34 mouse cellular contexts compared by ENCODE assay signal in the genomic region with DNA sequence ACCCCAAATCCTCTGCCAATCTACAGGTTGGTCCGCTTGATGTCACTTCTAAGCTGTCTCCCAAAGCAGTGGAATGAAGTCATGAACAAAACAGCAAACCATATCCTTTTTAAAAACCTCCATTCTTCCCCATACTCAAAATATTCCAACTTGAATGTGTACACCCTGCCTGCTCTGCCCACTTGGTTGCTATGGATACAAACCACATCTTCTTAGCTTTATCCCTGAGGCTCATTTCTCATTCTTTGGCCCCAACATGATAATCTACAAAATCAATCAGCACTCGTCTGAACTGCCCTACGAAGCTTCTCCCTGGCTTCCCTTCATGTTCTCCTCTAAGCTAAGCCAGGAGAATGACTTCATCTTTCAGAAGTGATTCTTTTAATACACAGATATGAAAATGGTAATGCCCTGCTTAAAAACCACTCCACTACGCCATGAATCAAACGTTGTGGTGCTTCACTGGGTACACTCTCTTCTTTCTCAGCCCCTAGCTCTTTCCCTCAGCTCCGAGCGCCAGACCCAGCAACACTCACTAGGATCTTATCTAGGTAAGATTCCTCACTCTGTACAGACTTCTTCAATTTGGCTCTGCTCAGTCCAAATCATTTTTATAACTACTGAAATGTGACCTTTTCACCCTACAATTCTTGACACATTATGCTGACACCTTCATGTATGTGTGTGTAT.
A peak's percentile ranks its signal among the peaks of the same experiment; 100 is the strongest.
DNase-seq lines count a peak whose midpoint lies in the region; ATAC-seq and TF ChIP-seq lines count a peak whose summit lies in the region.
"Had no signal": no experiment of that assay in that cellular context is flagged by ENCODE, and none has a peak within 500 bp of the region (broad histone marks: within the 10 kb centered on the region; RNA-seq: fewer than 3 reads in every experiment).

No protein-coding gene starts in this region.

- no peak for DNase-seq in forebrain, postnatal 0 days
- no peak for DNase-seq in midbrain, embryonic 11.5 days (ENCODE audit: low spot score, missing footprints)
- DNase-seq in brain, embryonic 14.5 days (ENCODE audit: low read depth): peak; percentile 28
- DNase-seq in telencephalon, adult 2 months (ENCODE audit: low read depth, low spot score): peak; percentile 23
- DNase-seq in Muller cell, postnatal 12 days (ENCODE audit: inconsistent ontology term): no peak
- DNase-seq: adrenal gland, postnatal 10 days; cerebellum, adult 11-12 months; cerebellum, adult 9-11 months; gastrocnemius, adult 2 months; heart, adult 2 months; heart, postnatal 4 days; kidney, adult 8-10 months; kidney, postnatal 4 days; liver, embryonic 13.5 days; lung, adult 18-20 months; lung, postnatal 10 days; right cerebral cortex, postnatal 14 days; thymus, adult 18-20 months; thymus, postnatal 25 days had no signal

- WGBS in forebrain, postnatal 0 days: 70% methylated on average over 7 of the region's 7 CpGs
- WGBS in forebrain, embryonic 15.5 days: 78% methylated on average over 7 of the region's 7 CpGs
- 66% methylated on average over 7 of the region's 7 CpGs for WGBS in midbrain, embryonic 12.5 days
- 77% methylated on average over 7 of the region's 7 CpGs for WGBS in midbrain, embryonic 11.5 days

- TF ChIP-seq POLR2A in brain, embryonic 14.5 days (IDR thresholded peaks at IDR 0.05; ENCODE audit: borderline replicate concordance, extremely low read depth, insufficient read depth, insufficient read length, poor library complexity, severe bottlenecking): no peak

- H3K4me1 ChIP-seq in forebrain, postnatal 0 days (ENCODE audit: insufficient read depth): no peaks in the 10 kb centered on the region
- no peaks in the 10 kb centered on the region for H3K4me1 ChIP-seq in forebrain, embryonic 15.5 days
- no peaks in the 10 kb centered on the region for H3K4me1 ChIP-seq in midbrain, embryonic 12.5 days
- H3K4me1 ChIP-seq in midbrain, embryonic 11.5 days (ENCODE audit: control insufficient read depth, insufficient read depth, low read length): no peaks in the 10 kb centered on the region
- H3K4me1 ChIP-seq: embryonic facial prominence, embryonic 15.5 days; forebrain, embryonic 12.5 days; heart, embryonic 12.5 days; hindbrain, embryonic 15.5 days; intestine, embryonic 15.5 days; limb, embryonic 10.5 days; limb, embryonic 15.5 days; liver, embryonic 13.5 days; neural tube, embryonic 12.5 days had no signal

- H3K27ac ChIP-seq in forebrain, postnatal 0 days (ENCODE audit: low read depth, low read length): no peak overlapping the region
- H3K27ac ChIP-seq in forebrain, embryonic 15.5 days (replicated peaks): no peak overlapping the region
- no peak overlapping the region for H3K27ac ChIP-seq in midbrain, embryonic 12.5 days (replicated peaks)
- no peak overlapping the region for H3K27ac ChIP-seq in midbrain, embryonic 11.5 days (ENCODE audit: low read depth, low read length)
- H3K27ac ChIP-seq: embryonic facial prominence, embryonic 15.5 days; forebrain, embryonic 12.5 days; gastrocnemius, adult 2 months; heart, adult 2 months; hindbrain, embryonic 15.5 days; intestine, embryonic 15.5 days; kidney, postnatal 0 days; limb, embryonic 10.5 days; limb, embryonic 15.5 days; liver, embryonic 13.5 days; macrophage; neural tube, embryonic 12.5 days had no signal

- no peak overlapping the region for H3K9ac ChIP-seq in forebrain, postnatal 0 days
- no peak overlapping the region for H3K9ac ChIP-seq in forebrain, embryonic 15.5 days (replicated peaks)
- H3K9ac ChIP-seq in midbrain, embryonic 12.5 days (replicated peaks): no peak overlapping the region
- H3K9ac ChIP-seq in midbrain, embryonic 11.5 days (ENCODE audit: low read length): no peak overlapping the region
- H3K9ac ChIP-seq: embryonic facial prominence, embryonic 15.5 days; forebrain, embryonic 12.5 days; heart, embryonic 12.5 days; hindbrain, embryonic 15.5 days; intestine, embryonic 15.5 days; limb, embryonic 15.5 days; liver, embryonic 13.5 days; neural tube, embryonic 12.5 days had no signal

- no peaks in the 10 kb centered on the region for H3K9me3 ChIP-seq in forebrain, postnatal 0 days (ENCODE audit: low read length)
- H3K9me3 ChIP-seq in forebrain, embryonic 15.5 days: no peaks in the 10 kb centered on the region
- no peaks in the 10 kb centered on the region for H3K9me3 ChIP-seq in midbrain, embryonic 12.5 days
- no peaks in the 10 kb centered on the region for H3K9me3 ChIP-seq in midbrain, embryonic 11.5 days (ENCODE audit: control insufficient read depth, low read length)
- H3K9me3 ChIP-seq: embryonic facial prominence, embryonic 15.5 days; forebrain, embryonic 12.5 days; G1E; heart, embryonic 12.5 days; hindbrain, embryonic 15.5 days; intestine, embryonic 15.5 days; limb, embryonic 10.5 days; limb, embryonic 15.5 days; liver, embryonic 13.5 days; neural tube, embryonic 12.5 days had no signal

- H3K4me3 ChIP-seq in forebrain, postnatal 0 days (ENCODE audit: low read depth, low read length): no peak overlapping the region
- H3K4me3 ChIP-seq in forebrain, embryonic 15.5 days: no peak overlapping the region
- no peak overlapping the region for H3K4me3 ChIP-seq in midbrain, embryonic 12.5 days
- H3K4me3 ChIP-seq in midbrain, embryonic 11.5 days (ENCODE audit: low read depth, low read length): no peak overlapping the region
- H3K4me3 ChIP-seq: embryonic facial prominence, embryonic 15.5 days; forebrain, embryonic 12.5 days; gastrocnemius, adult 2 months; heart, adult 2 months; heart, embryonic 12.5 days; hindbrain, embryonic 15.5 days; intestine, embryonic 15.5 days; limb, embryonic 10.5 days; limb, embryonic 15.5 days; liver, embryonic 13.5 days; myocyte; neural tube, embryonic 12.5 days had no signal

- H3K36me3 ChIP-seq in forebrain, postnatal 0 days (ENCODE audit: insufficient read depth): no peaks in the 10 kb centered on the region
- H3K36me3 ChIP-seq in forebrain, embryonic 15.5 days: no peaks in the 10 kb centered on the region
- no peaks in the 10 kb centered on the region for H3K36me3 ChIP-seq in midbrain, embryonic 12.5 days
- H3K36me3 ChIP-seq in midbrain, embryonic 11.5 days (ENCODE audit: control insufficient read depth, insufficient read depth, low read length): no peaks in the 10 kb centered on the region
- H3K36me3 ChIP-seq: embryonic facial prominence, embryonic 15.5 days; forebrain, embryonic 12.5 days; G1E; heart, embryonic 12.5 days; hindbrain, embryonic 15.5 days; intestine, embryonic 15.5 days; limb, embryonic 10.5 days; limb, embryonic 15.5 days; liver, embryonic 13.5 days; neural tube, embryonic 12.5 days had no signal

- peak; percentile 53 for ATAC-seq in forebrain, postnatal 0 days
- no peak for ATAC-seq in forebrain, embryonic 15.5 days (replicated peaks)
- peak; percentile 38; the same call in 1 of the 2 replicates for ATAC-seq in midbrain, embryonic 12.5 days (ENCODE audit: low FRiP score, low read depth)
- ATAC-seq in midbrain, embryonic 11.5 days (ENCODE audit: low FRiP score): no peak
- ATAC-seq: intestine, embryonic 15.5 days; Patski had no signal

- TF ChIP-seq CTCF in forebrain, postnatal 0 days (IDR thresholded peaks at IDR 0.05; ENCODE audit: low read depth): no peak
- no peak for TF ChIP-seq CTCF in brain, embryonic 14.5 days (IDR thresholded peaks at IDR 0.05; ENCODE audit: borderline replicate concordance, extremely low read depth, insufficient read depth, insufficient read length)

- H3K4me2 ChIP-seq in forebrain, postnatal 0 days (ENCODE audit: low read depth): no peak overlapping the region
- no peak overlapping the region for H3K4me2 ChIP-seq in forebrain, embryonic 15.5 days (replicated peaks)
- no peak overlapping the region for H3K4me2 ChIP-seq in midbrain, embryonic 12.5 days (replicated peaks)
- no peak overlapping the region for H3K4me2 ChIP-seq in midbrain, embryonic 11.5 days
- H3K4me2 ChIP-seq: embryonic facial prominence, embryonic 15.5 days; forebrain, embryonic 12.5 days; heart, embryonic 12.5 days; hindbrain, embryonic 15.5 days; intestine, embryonic 15.5 days; limb, embryonic 15.5 days; liver, embryonic 13.5 days; neural tube, embryonic 12.5 days had no signal

- H3K27me3 ChIP-seq in forebrain, postnatal 0 days (ENCODE audit: insufficient read depth, low read length): no peaks in the 10 kb centered on the region
- H3K27me3 ChIP-seq in forebrain, embryonic 15.5 days: no peaks in the 10 kb centered on the region
- no peaks in the 10 kb centered on the region for H3K27me3 ChIP-seq in midbrain, embryonic 12.5 days
- no peaks in the 10 kb centered on the region for H3K27me3 ChIP-seq in midbrain, embryonic 11.5 days (ENCODE audit: control insufficient read depth, insufficient read depth, low read length)
- H3K27me3 ChIP-seq: embryonic facial prominence, embryonic 15.5 days; forebrain, embryonic 12.5 days; heart, embryonic 12.5 days; hindbrain, embryonic 15.5 days; intestine, embryonic 15.5 days; limb, embryonic 15.5 days; liver, embryonic 13.5 days; neural tube, embryonic 12.5 days had no signal

Comparison
In these comparisons a context has a peak if more than half of its experiments do, and no peak if none do; other contexts are left out.
1. ATAC-seq: peak in forebrain, postnatal 0 days (single experiment) and midbrain, embryonic 12.5 days (single experiment); none in forebrain, embryonic 15.5 days (single experiment) and midbrain, embryonic 11.5 days (single experiment).
2. DNase-seq: peak in brain, embryonic 14.5 days (single experiment) and telencephalon, adult 2 months (single experiment); none in forebrain, postnatal 0 days (single experiment), midbrain, embryonic 11.5 days (single experiment) and Muller cell, postnatal 12 days (single experiment).